Mouse (Mus musculus) liver, embryonic 14.5 days (tissue): ENCODE data around the gene Aven. TPM values are rescaled to one million over a fixed set of nuclear protein-coding genes. Genes with fewer than 3 reads are reported as not detected.

Source experiments
- ATAC-seq: fragments of 200-750 bp; cut with Nextera tagmentation; 2 replicates; pipeline ENCODE4 v1.8.0; 2017; ENCODE audit warnings: moderate number of reproducible peaks, mild to moderate bottlenecking, moderate library complexity; ENCODE audit not compliant: insufficient read depth
- DNase-seq, 3 experiments: peaks; one replicate each; pipeline ENCODE4 v3.0.0-alpha.2; 2012 to 2013; ENCODE audit warnings: low read depth in 3 of 3, low spot score in 3 of 3
- H3K27ac ChIP-seq: fragments of 300-500 bp; sonication (generic); 2 replicates; pipeline ENCODE4 v1.5.1; 2014; ENCODE audit warnings: moderate library complexity, mild to moderate bottlenecking, control low read depth, inconsistent platforms
- H3K27me3 ChIP-seq: fragments of 300-500 bp; sonication (generic); 2 replicates; pipeline ENCODE4 v1.6.1; 2014; ENCODE audit warnings: mild to moderate bottlenecking, low read length, moderate library complexity; ENCODE audit not compliant: control insufficient read depth, insufficient read depth
- H3K36me3 ChIP-seq: fragments of 300-500 bp; sonication (generic); replicated peaks from 2 replicates; pipeline ENCODE4 v1.6.1; 2014; ENCODE audit warnings: low read depth; ENCODE audit not compliant: control insufficient read depth, insufficient read depth
- H3K4me1 ChIP-seq, 2 experiments: fragments of 200-500 bp in 1 of 2; fragments of 300-500 bp in 1 of 2; sonication (generic) in 1 of 2; replicated peaks; 2 replicates each; pipeline ENCODE4 v1.6.1; 2012 to 2014; ENCODE audit warnings: antibody characterized with exemption in 1 of 2, inconsistent platforms in 1 of 2, low read length in 1 of 2; ENCODE audit not compliant: control insufficient read depth in 2 of 2, insufficient read depth in 2 of 2
- H3K4me2 ChIP-seq: fragments of 300-500 bp; sonication (generic); 2 replicates; pipeline ENCODE4 v1.6.1; 2014; ENCODE audit warnings: low read depth, mild to moderate bottlenecking, control low read depth, moderate library complexity
- H3K4me3 ChIP-seq, 2 experiments: fragments of 200-500 bp in 1 of 2; fragments of 300-500 bp in 1 of 2; sonication (generic) in 1 of 2; 2 replicates each; pipeline ENCODE4 v1.5.1; 2012 to 2014; ENCODE audit warnings: low read depth in 2 of 2, low read length in 2 of 2, mild to moderate bottlenecking in 2 of 2, control low read depth in 1 of 2, inconsistent platforms in 1 of 2, moderate library complexity in 1 of 2; ENCODE audit not compliant: insufficient read depth in 1 of 2
- H3K9ac ChIP-seq: fragments of 300-500 bp; sonication (generic); replicated peaks from 2 replicates; pipeline ENCODE4 v1.6.1; 2014; ENCODE audit warnings: mild to moderate bottlenecking, control low read depth, moderate library complexity
- H3K9me3 ChIP-seq: fragments of 300-500 bp; sonication (generic); 2 replicates; pipeline ENCODE4 v1.6.1; 2016; ENCODE audit warnings: low read length, mixed read lengths; ENCODE audit not compliant: control insufficient read depth
- CTCF ChIP-seq: IDR thresholded peaks from 2 replicates; pipeline ENCODE4 v1.5.1; 2016; ENCODE audit warnings: antibody characterized with exemption, low read depth, control low read depth
- EP300 ChIP-seq: IDR thresholded peaks from 2 replicates; pipeline ENCODE4 v1.6.1; 2016; ENCODE audit warnings: antibody characterized with exemption, low read depth
- WGBS: fragments of 180-500 bp; shearing (Covaris S2); extraction: QIAGEN DNeasy Blood & Tissue Kit; methylation state at CpG from one replicate; pipeline ENCODE4 v1.1.7; 2014; ENCODE audit not compliant: insufficient replicate concordance; 5-methylcytosine and 5-hydroxymethylcytosine counted together
- polyA plus RNA-seq, 2 experiments: library from polyadenylated mRNA; depleted of rRNA in 1 of 2; stranded (reverse) in 1 of 2; unstranded in 1 of 2; fragments of >200 nt; fragmentation: Nextera tagmentation in 1 of 2; extraction: Ambion mirVana in 1 of 2; gene quantifications; 2 replicates each; pipeline versions ENCODE4 v1.2.1 to v1.2.3; 2012 to 2014

The Aven gene
- polyA plus RNA-seq, 2 experiments = 5.9 to 8.6 TPM

GRCm38 (mm10) chr2:112612628-112613027 is 119.9 kb downstream of the Aven start:
- no peak for DNase-seq
- H3K4me2 ChIP-seq = no peak overlapping the region
- no peaks in the 10 kb centered on the region for H3K4me1 ChIP-seq
- no peaks in the 10 kb centered on the region for H3K36me3 ChIP-seq
- H3K9me3 ChIP-seq = no peaks in the 10 kb centered on the region
- no peaks in the 10 kb centered on the region for H3K27me3 ChIP-seq
- H3K27ac ChIP-seq = no peak overlapping the region
- WGBS = 59% methylated on average over 3 of the region's 3 CpGs
- no peak for ATAC-seq
- H3K4me3 ChIP-seq = no peak overlapping the region
- TF ChIP-seq CTCF (peak; percentile 26; the same call in 1 of the 2 replicates), EP300 (no peak)
- no peak overlapping the region for H3K9ac ChIP-seq

GRCm38 (mm10) chr2:112614375-112614774 is 121.6 kb downstream of the Aven start:
- H3K4me2 ChIP-seq = no peak overlapping the region
- no peak for TF ChIP-seq CTCF
- TF ChIP-seq EP300 = no peak
- ATAC-seq = no peak

GRCm38 (mm10) chr2:112617206-112617605 is 124.4 kb downstream of the Aven start:
- WGBS = 54% methylated on average over 3 of the region's 3 CpGs
- no peaks in the 10 kb centered on the region for H3K36me3 ChIP-seq
- H3K9ac ChIP-seq = no peak overlapping the region
- TF ChIP-seq EP300 = no peak
- TF ChIP-seq CTCF = no peak
- H3K27me3 ChIP-seq = no peaks in the 10 kb centered on the region
- no peak for ATAC-seq
- no peak for DNase-seq
- H3K4me3 ChIP-seq = no peak overlapping the region
- no peaks in the 10 kb centered on the region for H3K9me3 ChIP-seq
- no peak overlapping the region for H3K27ac ChIP-seq
- H3K4me1 ChIP-seq = no peaks in the 10 kb centered on the region
- H3K4me2 ChIP-seq = no peak overlapping the region

More at GRCm38 (mm10) chr2:112614375-112614774, 121.6 kb downstream of the Aven start:
- no peak overlapping the region for H3K27ac ChIP-seq
- no peaks in the 10 kb centered on the region for H3K27me3 ChIP-seq
- WGBS = 76% methylated on average over 7 of the region's 7 CpGs
- H3K9me3 ChIP-seq = no peaks in the 10 kb centered on the region
- DNase-seq = no peak
- no peaks in the 10 kb centered on the region for H3K4me1 ChIP-seq
- no peak overlapping the region for H3K4me3 ChIP-seq
- no peak overlapping the region for H3K9ac ChIP-seq
- H3K36me3 ChIP-seq = no peaks in the 10 kb centered on the region

- WGBS = 63% methylated on average over 3 of the region's 3 CpGs
- Histone ChIP-seq H3K4me2 (no peak overlapping the region), H3K9ac (no peak overlapping the region), H3K27ac (no peak overlapping the region), H3K9me3 (no peaks in the 10 kb centered on the region), H3K4me1 (no peaks in the 10 kb centered on the region), H3K27me3 (no peaks in the 10 kb centered on the region), H3K36me3 (no peaks in the 10 kb centered on the region), H3K4me3 (no peak overlapping the region)
- DNase-seq (no peak), ATAC-seq (no peak)
- TF ChIP-seq EP300 (no peak), CTCF (no peak)
Observed at GRCm38 (mm10) chr2:112625156-112625555, 132.4 kb downstream of the Aven start.

GRCm38 (mm10) chr2:112630669-112631068 is 137.9 kb downstream of the Aven start:
- no peaks in the 10 kb centered on the region for H3K4me1 ChIP-seq
- no peak for ATAC-seq
- DNase-seq = no peak

More at GRCm38 (mm10) chr2:112630669-112631068, 137.9 kb downstream of the Aven start:
- Histone ChIP-seq H3K27me3 (no peaks in the 10 kb centered on the region), H3K27ac (no peak overlapping the region), H3K9me3 (no peaks in the 10 kb centered on the region), H3K36me3 (no peaks in the 10 kb centered on the region), H3K4me2 (no peak overlapping the region), H3K4me3 (no peak overlapping the region), H3K9ac (no peak overlapping the region)
- WGBS = 58% methylated on average over 11 of the region's 11 CpGs
- TF ChIP-seq CTCF (no peak), EP300 (no peak)
